Mouse (Mus musculus): Measurements from ENCODE around the gene Mbl2. TPM values are rescaled to one million over a fixed set of nuclear protein-coding genes. Genes with fewer than 3 reads are reported as not detected.
"Not testable (repeated sequence)": the region's sequence is repeated elsewhere in the genome, so short reads cannot be mapped to it uniquely, and the experiment has no call there.

The Mbl2 gene
- polyA plus RNA-seq, 1 experiment = not detected

- TF ChIP-seq USF1 (IDR thresholded peaks at IDR 0.05; ENCODE audit: low read depth) (no peak), CEBPB (IDR thresholded peaks at IDR 0.05; ENCODE audit: low read depth) (no peak), MAX (IDR thresholded peaks at IDR 0.05) (no peak), MYOD1 (IDR thresholded peaks at IDR 0.05; ENCODE audit: control insufficient read depth, insufficient read length, low read depth) (no peak), CTCF (IDR thresholded peaks at IDR 0.05; ENCODE audit: control insufficient read depth, insufficient read depth, insufficient read length) (no peak), FOSL1 (IDR thresholded peaks at IDR 0.05; ENCODE audit: insufficient read depth, low read length, poor library complexity, severe bottlenecking) (no peak), MYOG (IDR thresholded peaks at IDR 0.05; ENCODE audit: control insufficient read depth, extremely low read depth, insufficient read length) (no peak)
- no peaks in the 10 kb centered on the region for H3K79me3 ChIP-seq (ENCODE audit: low read depth)
- peaks cover 14% of the 10 kb centered on the region for H3K27me3 ChIP-seq (ENCODE audit: control insufficient read depth, insufficient read depth, insufficient read length)
- no peaks in the 10 kb centered on the region for H3K79me2 ChIP-seq (ENCODE audit: control insufficient read depth, insufficient read depth)
- no peak overlapping the region for H3ac ChIP-seq (ENCODE audit: control insufficient read depth, insufficient read length, low read depth)
- no peak overlapping the region for H3K4me3 ChIP-seq (ENCODE audit: insufficient read depth, poor library complexity, severe bottlenecking)
- H3K36me3 ChIP-seq (ENCODE audit: control insufficient read depth, insufficient read depth) = no peaks in the 10 kb centered on the region
Observed at GRCm38 (mm10) chr19:30216186-30216585, 16.6 kb upstream of the Mbl2 start.

- TF ChIP-seq CEBPB (IDR thresholded peaks at IDR 0.05; ENCODE audit: low read depth) (no peak), CTCF (IDR thresholded peaks at IDR 0.05; ENCODE audit: control insufficient read depth, insufficient read depth, insufficient read length) (peak; percentile 45), USF1 (IDR thresholded peaks at IDR 0.05; ENCODE audit: low read depth) (no peak)
- Histone ChIP-seq H3K36me3 (ENCODE audit: control insufficient read depth, insufficient read depth) (no peaks in the 10 kb centered on the region), H3ac (ENCODE audit: control insufficient read depth, insufficient read length, low read depth) (no peak overlapping the region), H3K27me3 (ENCODE audit: control insufficient read depth, insufficient read depth, insufficient read length) (peaks cover 14% of the 10 kb centered on the region), H3K79me2 (ENCODE audit: control insufficient read depth, insufficient read depth) (no peaks in the 10 kb centered on the region), H3K79me3 (ENCODE audit: low read depth) (no peaks in the 10 kb centered on the region), H3K4me3 (ENCODE audit: insufficient read depth, poor library complexity, severe bottlenecking) (no peak overlapping the region)
Observed at GRCm38 (mm10) chr19:30217335-30217734, 15.4 kb upstream of the Mbl2 start.

- not testable (repeated sequence) for H3K36me3 ChIP-seq (ENCODE audit: control insufficient read depth, insufficient read depth); H3ac ChIP-seq (ENCODE audit: control insufficient read depth, insufficient read length, low read depth); H3K27me3 ChIP-seq (ENCODE audit: control insufficient read depth, insufficient read depth, insufficient read length); H3K79me3 ChIP-seq (ENCODE audit: low read depth); H3K79me2 ChIP-seq (ENCODE audit: control insufficient read depth, insufficient read depth); H3K4me3 ChIP-seq (ENCODE audit: insufficient read depth, poor library complexity, severe bottlenecking)
Observed at GRCm38 (mm10) chr19:30222593-30222992, 10.1 kb upstream of the Mbl2 start.

- no peaks in the 10 kb centered on the region for H3K79me3 ChIP-seq (ENCODE audit: low read depth)
- peaks cover 27% of the 10 kb centered on the region for H3K27me3 ChIP-seq (ENCODE audit: control insufficient read depth, insufficient read depth, insufficient read length)
- no peaks in the 10 kb centered on the region for H3K36me3 ChIP-seq (ENCODE audit: control insufficient read depth, insufficient read depth)
- H3K4me3 ChIP-seq (ENCODE audit: insufficient read depth, poor library complexity, severe bottlenecking) = no peak overlapping the region
- H3K79me2 ChIP-seq (ENCODE audit: control insufficient read depth, insufficient read depth) = no peaks in the 10 kb centered on the region
- no peak overlapping the region for H3ac ChIP-seq (ENCODE audit: control insufficient read depth, insufficient read length, low read depth)
- no peak for TF ChIP-seq MYOD1 (IDR thresholded peaks at IDR 0.05; ENCODE audit: control insufficient read depth, insufficient read length, low read depth)
- TF ChIP-seq CEBPB (IDR thresholded peaks at IDR 0.05; ENCODE audit: low read depth) = no peak
- no peak for TF ChIP-seq MAX (IDR thresholded peaks at IDR 0.05)
- no peak for TF ChIP-seq CTCF (IDR thresholded peaks at IDR 0.05; ENCODE audit: control insufficient read depth, insufficient read depth, insufficient read length)
- no peak for TF ChIP-seq FOSL1 (IDR thresholded peaks at IDR 0.05; ENCODE audit: insufficient read depth, low read length, poor library complexity, severe bottlenecking)
- no peak for TF ChIP-seq USF1 (IDR thresholded peaks at IDR 0.05; ENCODE audit: low read depth)
- no peak for TF ChIP-seq MYOG (IDR thresholded peaks at IDR 0.05; ENCODE audit: control insufficient read depth, extremely low read depth, insufficient read length)
Observed at GRCm38 (mm10) chr19:30229477-30229876, 3.3 kb upstream of the Mbl2 start.

- no peak for TF ChIP-seq MAX (IDR thresholded peaks at IDR 0.05)
- no peak for TF ChIP-seq MYOD1 (IDR thresholded peaks at IDR 0.05; ENCODE audit: control insufficient read depth, insufficient read length, low read depth)
- Histone ChIP-seq H3K27me3 (ENCODE audit: control insufficient read depth, insufficient read depth, insufficient read length) (peaks cover 37% of the 10 kb centered on the region), H3K4me3 (ENCODE audit: insufficient read depth, poor library complexity, severe bottlenecking) (no peak overlapping the region), H3ac (ENCODE audit: control insufficient read depth, insufficient read length, low read depth) (no peak overlapping the region), H3K36me3 (ENCODE audit: control insufficient read depth, insufficient read depth) (no peaks in the 10 kb centered on the region), H3K79me2 (ENCODE audit: control insufficient read depth, insufficient read depth) (no peaks in the 10 kb centered on the region), H3K79me3 (ENCODE audit: low read depth) (no peaks in the 10 kb centered on the region)
Observed at GRCm38 (mm10) chr19:30234416-30234815, 1.7 kb downstream of the Mbl2 start.

GRCm38 (mm10) chr19:30247359-30247758 lies 14.6 kb downstream of the Mbl2 start:
- peak; percentile 12 for TF ChIP-seq CTCF (IDR thresholded peaks at IDR 0.05; ENCODE audit: control insufficient read depth, insufficient read depth, insufficient read length)
- no peak for TF ChIP-seq MYOG (IDR thresholded peaks at IDR 0.05; ENCODE audit: control insufficient read depth, extremely low read depth, insufficient read length)
- no peaks in the 10 kb centered on the region for H3K79me3 ChIP-seq (ENCODE audit: low read depth)
- no peaks in the 10 kb centered on the region for H3K36me3 ChIP-seq (ENCODE audit: control insufficient read depth, insufficient read depth)
- peaks cover 5% of the 10 kb centered on the region for H3K27me3 ChIP-seq (ENCODE audit: control insufficient read depth, insufficient read depth, insufficient read length)
- H3K79me2 ChIP-seq (ENCODE audit: control insufficient read depth, insufficient read depth) = no peaks in the 10 kb centered on the region
- H3K4me3 ChIP-seq (ENCODE audit: insufficient read depth, poor library complexity, severe bottlenecking) = no peak overlapping the region
- no peak overlapping the region for H3ac ChIP-seq (ENCODE audit: control insufficient read depth, insufficient read length, low read depth)

GRCm38 (mm10) chr19:30248822-30249221 lies 16.1 kb downstream of the Mbl2 start:
- Histone ChIP-seq H3K36me3 (ENCODE audit: control insufficient read depth, insufficient read depth) (no peaks in the 10 kb centered on the region), H3K4me3 (ENCODE audit: insufficient read depth, poor library complexity, severe bottlenecking) (no peak overlapping the region), H3K27me3 (ENCODE audit: control insufficient read depth, insufficient read depth, insufficient read length) (peaks cover 5% of the 10 kb centered on the region), H3K79me2 (ENCODE audit: control insufficient read depth, insufficient read depth) (no peaks in the 10 kb centered on the region), H3K79me3 (ENCODE audit: low read depth) (no peaks in the 10 kb centered on the region), H3ac (ENCODE audit: control insufficient read depth, insufficient read length, low read depth) (no peak overlapping the region)
- TF ChIP-seq CTCF (IDR thresholded peaks at IDR 0.05; ENCODE audit: control insufficient read depth, insufficient read depth, insufficient read length) (peak; percentile 64), USF1 (IDR thresholded peaks at IDR 0.05; ENCODE audit: low read depth) (no peak)

All from C2C12 (cell line).